Mouse (Mus musculus): ENCODE data around the gene Sorcs1. TPM values are rescaled to one million over a fixed set of nuclear protein-coding genes. Genes with fewer than 3 reads are reported as not detected.

The Sorcs1 gene
- polyA plus RNA-seq (2015; fragmentation: Nextera tagmentation; extraction: Ambion mirVana), result 17.9 and 19.6 TPM in 2 replicates

GRCm38 (mm10) chr19:50677903-50678896 lies at the start of gene Sorcs1:
Gene Sorcs1, minus strand, starts transcription at chr19:50678646.

Small RNAs within 50 kb of the gene (microRNA-seq; reads per million reads assigned to microRNA genes)
- gene Gm27749, result not detected

Data from neural tube, postnatal 0 days (tissue).